Mouse (Mus musculus): ENCODE data around the gene Hoxd12.

The Hoxd12 gene

GRCm38 (mm10) chr2:74661685-74662084 lies 13.1 kb upstream of the Hoxd12 start:
- in situ Hi-C loops (cut with MboI, MseI), result loop anchor here (25.0 kb wide), 1 partner anchor 699 kb away; no protein-coding TSS in a partner anchor

- in situ Hi-C loops (cut with MboI, MseI), result loop anchor here (25.0 kb wide), 1 partner anchor 701 kb away; no protein-coding TSS in a partner anchor
Measured at GRCm38 (mm10) chr2:74663291-74663925, 11.4 kb upstream of the Hoxd12 start.

GRCm38 (mm10) chr2:74666411-74666810 lies 8.4 kb upstream of the Hoxd12 start:
- in situ Hi-C loops (cut with MboI, MseI), result loop anchor here (25.0 kb wide), 1 partner anchor 704 kb away; no protein-coding TSS in a partner anchor

GRCm38 (mm10) chr2:74667191-74667841 lies 7.5 kb upstream of the Hoxd12 start:
- in situ Hi-C loops (cut with MboI, MseI), result loop anchor here (25.0 kb wide), 1 partner anchor 705 kb away; no protein-coding TSS in a partner anchor

- in situ Hi-C loops (cut with MboI, MseI), result loop anchor here (25.0 kb wide), 1 partner anchor 706 kb away; no protein-coding TSS in a partner anchor
Measured at GRCm38 (mm10) chr2:74667842-74668357, 6.9 kb upstream of the Hoxd12 start, which contains the start of gene Hoxd13. Gene Hoxd13 (plus strand): TSS chr2:74668310.

GRCm38 (mm10) chr2:74668370-74669229 lies 6.2 kb upstream of the Hoxd12 start:
- in situ Hi-C loops (cut with MboI, MseI), result loop anchor here (25.0 kb wide), 1 partner anchor 706 kb away; no protein-coding TSS in a partner anchor

- in situ Hi-C loops (cut with MboI, MseI), result loop anchor here (25.0 kb wide), 1 partner anchor 707 kb away; no protein-coding TSS in a partner anchor
Measured at GRCm38 (mm10) chr2:74669230-74669578, 5.6 kb upstream of the Hoxd12 start.

- in situ Hi-C loops (cut with MboI, MseI), result loop anchor here (25.0 kb wide), 1 partner anchor 707 kb away; no protein-coding TSS in a partner anchor
Measured at GRCm38 (mm10) chr2:74669650-74670235, 5.1 kb upstream of the Hoxd12 start.

- in situ Hi-C loops (cut with MboI, MseI), result loop anchor here (25.0 kb wide), 1 partner anchor 708 kb away; no protein-coding TSS in a partner anchor
Measured at GRCm38 (mm10) chr2:74670632-74671188, 4.1 kb upstream of the Hoxd12 start.

GRCm38 (mm10) chr2:74671847-74672246 lies 3.0 kb upstream of the Hoxd12 start:
- in situ Hi-C loops (cut with MboI, MseI), result loop anchor here (25.0 kb wide), 1 partner anchor 710 kb away; no protein-coding TSS in a partner anchor

GRCm38 (mm10) chr2:74672481-74673362 lies 2.1 kb upstream of the Hoxd12 start:
- in situ Hi-C loops (cut with MboI, MseI), result loop anchor here (25.0 kb wide), 1 partner anchor 710 kb away; no protein-coding TSS in a partner anchor

GRCm38 (mm10) chr2:74673835-74674425 lies 883 bp upstream of the Hoxd12 start:
- in situ Hi-C loops (cut with MboI, MseI), result loop anchor here (25.0 kb wide), 1 partner anchor 712 kb away; no protein-coding TSS in a partner anchor

- in situ Hi-C loops (cut with MboI, MseI), result no loop called here
Measured at GRCm38 (mm10) chr2:74675666-74676282, 961 bp downstream of the Hoxd12 start.

GRCm38 (mm10) chr2:74676376-74677052 lies 1.7 kb downstream of the Hoxd12 start:
- in situ Hi-C loops (cut with MboI, MseI), result no loop called here

GRCm38 (mm10) chr2:74677106-74677505 lies 2.3 kb downstream of the Hoxd12 start:
- in situ Hi-C loops (cut with MboI, MseI), result no loop called here

GRCm38 (mm10) chr2:74678891-74679595 lies 4.2 kb downstream of the Hoxd12 start, which contains the start of gene Hoxd11:
Gene Hoxd11 (plus strand): TSS chr2:74679557.
- in situ Hi-C loops (cut with MboI, MseI), result no loop called here

GRCm38 (mm10) chr2:74679596-74679971 lies 4.8 kb downstream of the Hoxd12 start:
- in situ Hi-C loops (cut with MboI, MseI), result no loop called here
